Mouse (Mus musculus) right cerebral cortex, postnatal 4 days (tissue): ENCODE data around the gene Nipbl.
"Not testable (repeated sequence)": the region's sequence is repeated elsewhere in the genome, so short reads cannot be mapped to it uniquely, and the experiment has no call there.

ENCODE experiments used
- DNase-seq: peaks from one replicate; pipeline ENCODE4 v3.0.0-alpha.2; 2022

The Nipbl gene

GRCm38 (mm10) chr15:8282155-8282554 lies 162.1 kb downstream of the Nipbl start:
- DNase-seq = no peak

GRCm38 (mm10) chr15:8281701-8282100 lies 162.6 kb downstream of the Nipbl start:
- DNase-seq = no peak

- DNase-seq = peak; percentile 46
Observed at GRCm38 (mm10) chr15:8279929-8280610, 164.2 kb downstream of the Nipbl start.

GRCm38 (mm10) chr15:8279320-8279779 lies 164.9 kb downstream of the Nipbl start:
- no peak for DNase-seq

GRCm38 (mm10) chr15:8277916-8278315 lies 166.3 kb downstream of the Nipbl start:
- DNase-seq = not testable (repeated sequence)

GRCm38 (mm10) chr15:8271952-8272351 lies 172.3 kb downstream of the Nipbl start:
- DNase-seq = no peak

- no peak for DNase-seq
Observed at GRCm38 (mm10) chr15:8268231-8268630, 176.0 kb downstream of the Nipbl start.

- DNase-seq = no peak
Observed at GRCm38 (mm10) chr15:8267211-8267610, 177.1 kb downstream of the Nipbl start.

- DNase-seq = no peak
Observed at GRCm38 (mm10) chr15:8265946-8266345, 178.3 kb downstream of the Nipbl start.
